Mouse (Mus musculus) retina, postnatal 1 day (tissue): ENCODE results near the gene Nars2.
A peak's percentile ranks its signal among the peaks of the same experiment; 100 is the strongest.

Source experiments
- DNase-seq: peaks from one replicate; pipeline ENCODE4 v3.0.0-alpha.2; 2012

The Nars2 gene

DNA sequence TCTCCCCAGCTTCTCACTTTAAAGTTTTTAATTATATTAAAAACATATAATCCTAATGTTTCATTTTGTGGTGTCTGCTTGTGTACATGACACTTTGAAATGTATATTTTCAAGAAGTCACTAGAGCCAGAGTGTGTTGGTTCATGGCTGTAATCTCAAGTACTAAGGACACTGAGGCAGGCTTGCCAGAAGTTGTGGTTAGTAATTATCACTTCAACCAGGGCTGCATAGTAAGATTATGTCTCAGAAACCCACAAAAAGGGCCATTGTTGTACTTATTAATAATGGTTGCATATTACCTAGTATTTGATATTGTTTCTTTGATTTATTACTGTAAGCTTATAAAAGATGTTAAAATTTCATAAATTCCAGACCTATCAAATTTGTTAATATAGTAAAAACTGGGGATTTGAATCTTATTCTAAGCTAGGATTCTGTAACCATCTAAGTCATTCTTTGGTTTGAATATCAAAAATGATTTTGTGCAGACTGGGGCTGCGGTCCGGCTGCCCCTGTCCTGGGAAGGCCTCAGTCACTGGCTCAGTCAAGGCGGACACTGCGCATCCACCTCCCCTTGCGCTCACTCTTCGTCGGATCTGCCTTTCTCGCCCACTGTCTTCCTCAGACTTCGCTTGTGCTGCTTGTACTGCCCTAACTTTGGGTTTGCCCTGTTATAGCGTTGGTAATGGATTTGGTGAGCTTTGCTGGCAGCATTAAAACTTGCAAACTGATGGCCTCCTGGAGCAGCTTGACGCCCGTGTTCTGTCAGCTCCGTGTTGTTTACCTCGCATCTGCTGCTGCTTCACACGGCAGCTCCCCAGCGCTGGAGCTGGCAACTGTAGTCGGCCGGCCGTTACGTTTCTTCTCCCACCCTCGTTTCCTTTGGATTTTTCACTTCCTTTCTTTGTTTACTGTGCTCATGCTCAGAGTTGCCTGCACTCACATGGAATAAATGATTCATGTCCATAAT lies 20.0 kb downstream of the Nars2 start:
- no peak for DNase-seq

DNA sequence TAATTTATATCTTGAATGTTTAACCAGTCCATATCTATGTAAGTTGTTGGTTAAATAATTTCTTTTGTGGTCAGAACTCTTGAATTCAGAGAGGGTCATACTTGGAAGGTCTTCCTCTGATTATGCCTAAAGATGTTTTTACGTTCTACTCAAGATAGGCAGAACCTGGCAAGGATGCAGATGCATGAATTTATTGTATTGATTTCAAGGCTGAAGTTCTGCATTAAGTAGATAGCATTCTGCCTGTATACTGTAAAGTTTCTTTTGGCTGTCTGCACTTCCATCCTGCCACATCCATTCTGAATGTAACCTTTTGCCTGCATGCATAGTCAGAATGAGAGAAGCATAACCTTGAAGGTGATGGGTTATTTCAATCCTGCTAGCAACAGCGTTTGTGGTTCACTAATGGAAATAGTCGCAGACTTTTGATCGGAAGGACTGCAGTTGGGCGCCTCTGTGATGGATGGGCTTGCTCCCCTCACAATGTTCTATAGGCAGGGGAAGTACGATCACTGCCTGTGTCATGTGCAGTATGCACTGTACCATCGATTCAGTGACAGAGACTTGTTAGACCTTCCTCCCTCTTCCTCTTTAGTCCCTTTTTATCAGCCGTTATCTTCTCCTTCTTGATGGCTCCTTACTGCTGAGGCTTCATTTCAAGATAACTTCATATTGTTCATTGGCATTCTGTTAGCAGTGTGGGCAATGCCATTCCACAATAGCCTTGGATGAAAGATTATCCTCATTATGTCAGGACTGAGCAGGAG lies 21.0 kb downstream of the Nars2 start:
- no peak for DNase-seq

DNA sequence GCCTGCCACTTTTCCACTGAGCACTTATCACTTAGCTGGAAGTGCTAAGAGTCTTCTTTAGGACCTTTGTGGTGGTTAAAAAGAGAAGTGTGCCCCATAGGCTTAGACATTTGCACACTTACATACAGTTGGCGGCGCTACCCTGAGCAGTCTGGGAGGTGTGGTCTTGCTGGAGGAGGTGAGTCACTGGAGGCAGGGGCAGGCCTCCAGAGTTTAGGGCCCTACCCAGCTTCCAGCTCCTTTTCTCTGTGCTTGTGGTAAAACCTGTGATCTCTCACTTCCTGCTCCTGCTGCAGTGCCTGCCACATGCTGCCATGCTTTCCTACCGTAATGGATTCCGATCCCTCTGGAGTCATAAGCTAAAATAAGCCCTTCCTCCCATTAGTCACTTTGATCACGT lies 24.6 kb downstream of the Nars2 start:
- no peak for DNase-seq

DNA sequence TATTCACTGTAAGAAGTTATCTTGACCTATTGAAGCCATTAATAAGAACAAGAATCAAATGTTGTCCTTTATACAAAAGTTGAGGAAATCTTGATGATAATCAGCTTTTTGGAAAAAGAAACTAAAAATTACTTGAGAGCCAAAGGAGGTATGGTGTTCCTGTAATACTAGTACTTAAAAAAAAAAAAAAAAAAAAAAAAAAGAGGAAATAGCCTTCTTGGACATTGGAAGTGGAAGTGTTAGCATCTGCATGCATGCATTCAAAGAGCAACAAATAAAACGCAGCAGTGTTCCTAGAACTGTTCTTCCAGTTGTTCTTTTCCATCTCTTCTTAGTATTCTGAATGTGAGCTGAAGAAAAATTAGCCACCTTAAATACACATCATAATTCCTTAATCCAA lies 25.9 kb downstream of the Nars2 start:
- DNase-seq: no peak

DNA sequence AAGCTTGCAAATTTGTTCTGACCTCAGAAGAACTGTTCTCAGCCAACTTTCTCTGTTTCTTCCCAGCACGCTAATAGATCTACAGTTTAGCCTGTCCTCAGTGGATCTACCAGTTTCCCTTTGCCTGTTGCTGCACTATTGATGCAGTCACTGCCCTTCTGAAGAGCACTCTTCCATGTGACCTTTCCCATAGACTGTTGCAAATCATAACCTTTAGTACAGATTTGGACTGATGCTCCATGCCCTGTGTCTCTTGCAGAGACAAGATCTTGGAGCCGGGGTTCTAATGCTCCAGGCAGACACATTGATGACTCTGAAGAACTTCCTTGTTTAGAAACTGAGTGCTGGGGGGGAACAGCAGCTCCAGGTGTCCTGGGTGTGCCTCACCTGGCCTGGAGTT lies 30.1 kb downstream of the Nars2 start:
- DNase-seq: no peak

DNA sequence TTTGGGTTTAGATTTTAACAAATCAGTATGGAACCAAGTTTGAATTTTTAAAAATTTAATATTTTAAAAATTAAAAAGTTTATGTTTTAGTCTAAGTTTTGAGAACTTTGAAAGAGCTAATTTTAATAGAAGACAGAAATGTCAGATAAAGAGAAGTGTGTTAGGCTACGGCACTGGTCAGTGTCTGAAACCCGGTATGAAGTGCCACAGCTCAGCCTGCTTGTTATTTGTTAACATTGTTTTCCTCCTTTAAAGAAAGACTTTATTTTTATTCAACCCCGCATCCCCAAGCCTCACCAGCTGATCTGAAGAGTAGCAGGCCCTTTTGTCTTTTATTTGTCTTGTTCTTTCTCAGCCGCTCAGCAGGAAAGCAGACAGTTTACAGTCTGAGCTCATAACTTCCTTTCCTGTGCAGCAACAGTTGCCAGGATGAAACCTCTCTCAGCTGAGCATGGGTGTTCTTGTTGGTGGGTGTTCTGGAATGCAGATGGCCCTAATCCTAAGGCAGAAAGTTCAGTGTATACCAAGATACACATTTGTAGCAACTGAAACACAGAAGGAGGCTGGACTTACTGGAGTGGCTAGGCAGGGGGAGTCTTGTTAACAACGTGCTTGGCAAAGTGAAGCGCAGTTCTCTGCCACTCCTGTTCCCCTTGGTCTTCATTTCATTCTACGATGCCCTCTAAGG lies 32.5 kb downstream of the Nars2 start:
- DNase-seq: peak; percentile 47

DNA sequence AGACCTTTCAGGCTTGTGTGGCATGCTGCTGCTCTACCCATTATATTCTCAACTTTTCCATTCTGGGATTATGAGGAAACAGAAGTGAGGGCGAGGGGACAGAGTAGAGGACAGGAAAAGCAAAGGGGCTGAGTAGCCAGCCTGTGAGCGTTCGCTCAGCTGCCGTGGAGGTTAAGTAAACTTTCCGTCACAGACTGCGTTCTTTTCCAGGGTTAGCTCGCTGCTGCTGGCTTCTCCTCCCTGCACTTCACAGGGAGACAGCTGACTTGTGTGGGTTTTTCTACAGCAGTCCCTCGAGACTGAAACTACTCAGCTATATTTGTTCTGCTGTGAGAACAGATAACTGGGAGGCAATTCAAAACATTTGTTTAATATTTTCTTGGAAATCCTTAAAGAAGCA lies 34.5 kb downstream of the Nars2 start:
- no peak for DNase-seq

DNA sequence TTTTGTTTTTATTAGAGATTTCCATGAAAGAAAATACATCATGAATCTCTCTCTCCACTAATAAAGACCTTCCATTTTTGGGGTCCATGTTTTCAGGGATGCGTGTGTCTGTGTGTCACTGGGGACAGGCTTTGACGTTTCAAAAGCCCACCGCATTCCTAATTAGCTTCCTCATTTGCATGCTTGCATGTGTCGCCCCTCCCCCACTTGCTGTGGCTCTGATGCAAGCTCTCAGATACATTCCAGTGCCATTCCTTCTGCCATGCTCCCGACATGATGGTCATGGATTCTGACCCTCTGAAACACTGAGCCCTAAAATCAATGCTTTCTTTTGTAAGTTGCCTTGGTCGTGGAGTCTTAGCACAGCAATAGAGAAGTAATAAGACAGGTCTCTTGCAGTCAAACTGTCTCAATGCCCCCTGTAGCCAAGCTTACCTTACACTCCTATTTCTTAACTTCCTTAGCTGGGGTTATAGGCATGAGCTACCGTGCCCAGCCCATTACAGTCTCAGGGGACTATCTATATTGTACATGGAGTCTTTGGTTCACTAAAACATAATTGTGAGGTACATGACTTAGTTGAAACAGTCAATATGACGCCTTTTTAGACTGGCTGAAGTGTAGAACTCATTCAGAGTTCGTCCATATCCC lies 35.6 kb downstream of the Nars2 start:
- DNase-seq: peak; percentile 65

DNA sequence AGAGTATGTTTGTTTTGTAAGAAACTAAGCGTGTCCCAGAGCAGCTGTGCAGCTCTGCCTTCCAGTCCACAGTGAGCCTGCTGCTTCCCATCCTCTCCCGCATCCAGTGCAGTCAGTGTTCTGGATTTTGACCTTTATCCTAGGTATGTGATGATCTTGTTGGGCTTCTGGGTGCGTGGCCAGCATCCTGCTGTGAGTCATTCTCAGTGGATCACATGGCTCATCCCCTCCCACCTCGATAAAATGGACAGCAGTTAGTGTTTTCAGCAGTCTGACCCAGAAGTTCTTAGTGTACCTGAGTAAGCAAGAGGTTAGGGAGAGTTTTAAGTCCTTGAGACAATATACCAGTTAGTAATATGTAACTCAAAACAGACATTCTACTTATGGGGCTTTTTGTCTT lies 36.4 kb downstream of the Nars2 start:
- no peak for DNase-seq

DNA sequence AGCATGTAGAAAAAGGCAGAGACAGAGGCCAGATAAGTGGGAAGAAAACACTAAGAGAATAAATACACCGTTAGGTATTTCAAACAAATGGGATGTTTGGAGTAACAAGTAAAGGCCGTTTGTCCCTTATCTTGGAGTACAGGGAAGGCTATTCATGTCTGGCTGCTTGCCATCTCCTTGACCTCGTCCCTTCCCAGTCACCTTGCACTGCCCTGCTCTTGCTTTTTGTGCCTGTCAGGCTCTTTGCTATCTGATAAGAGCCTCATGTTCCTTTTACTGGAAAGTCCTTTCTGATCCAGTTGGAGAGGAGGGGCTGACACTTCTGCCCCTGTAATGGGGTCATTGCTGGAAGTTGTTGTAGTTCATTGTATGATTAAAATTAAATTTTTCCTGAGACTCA lies 61.7 kb downstream of the Nars2 start:
- no peak for DNase-seq

DNA sequence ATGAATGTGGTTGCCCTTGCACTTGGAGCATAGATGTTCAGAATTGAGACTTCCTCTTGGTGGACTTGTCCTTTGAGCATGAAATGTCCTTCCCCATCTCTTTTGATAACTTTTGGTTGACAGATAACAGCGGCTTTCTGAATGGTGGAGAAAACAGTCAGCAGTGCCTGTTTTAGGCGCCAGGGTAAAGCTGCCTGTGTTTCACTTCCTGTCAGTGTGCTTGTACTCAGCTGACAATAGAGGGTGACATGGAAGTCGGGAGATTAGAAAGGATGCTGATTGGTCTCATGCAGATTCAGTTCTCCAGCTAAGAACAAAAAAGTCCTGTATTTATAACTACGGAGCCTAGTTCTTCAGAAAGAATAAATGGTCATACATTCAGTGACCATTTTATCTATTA lies 66.7 kb downstream of the Nars2 start:
- DNase-seq: no peak

DNA sequence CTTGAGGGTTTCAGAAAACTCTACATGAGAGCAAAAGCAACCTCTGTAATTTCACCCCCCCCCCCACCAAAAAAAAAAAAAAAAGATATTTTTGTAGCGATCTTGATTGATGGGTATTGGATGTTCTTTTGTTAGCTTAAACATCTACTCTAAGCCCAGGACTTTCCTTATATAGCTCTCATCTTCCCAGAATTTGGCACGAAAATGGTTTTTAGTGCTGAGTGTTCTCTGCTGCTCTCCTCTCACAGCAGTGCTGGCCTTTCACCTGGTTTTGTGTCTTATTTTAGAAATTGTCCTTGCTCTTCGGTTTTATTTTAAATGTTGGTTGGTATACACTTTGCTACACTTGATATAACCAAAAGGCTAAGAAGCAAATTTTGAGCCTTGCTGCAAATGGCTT lies 67.1 kb downstream of the Nars2 start:
- DNase-seq: no peak

DNA sequence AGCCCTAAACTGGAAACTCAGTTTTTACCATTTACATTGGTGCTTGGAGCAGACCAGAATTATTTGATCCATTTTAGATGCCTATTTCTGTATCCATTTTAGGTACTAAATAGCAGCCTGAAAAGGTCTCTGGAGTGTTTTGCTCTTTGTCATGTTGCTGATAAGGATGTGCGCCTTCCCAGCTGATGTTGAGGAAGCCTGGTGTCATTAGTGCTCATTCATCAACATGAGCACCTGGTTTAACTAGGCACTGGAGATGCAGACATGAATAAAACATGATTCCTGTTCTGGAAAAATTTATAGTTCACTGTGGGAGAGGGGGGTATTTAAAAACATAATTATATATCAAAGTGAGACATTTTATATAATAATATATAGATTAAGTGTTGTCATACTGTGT lies 68.0 kb downstream of the Nars2 start:
- no peak for DNase-seq

DNA sequence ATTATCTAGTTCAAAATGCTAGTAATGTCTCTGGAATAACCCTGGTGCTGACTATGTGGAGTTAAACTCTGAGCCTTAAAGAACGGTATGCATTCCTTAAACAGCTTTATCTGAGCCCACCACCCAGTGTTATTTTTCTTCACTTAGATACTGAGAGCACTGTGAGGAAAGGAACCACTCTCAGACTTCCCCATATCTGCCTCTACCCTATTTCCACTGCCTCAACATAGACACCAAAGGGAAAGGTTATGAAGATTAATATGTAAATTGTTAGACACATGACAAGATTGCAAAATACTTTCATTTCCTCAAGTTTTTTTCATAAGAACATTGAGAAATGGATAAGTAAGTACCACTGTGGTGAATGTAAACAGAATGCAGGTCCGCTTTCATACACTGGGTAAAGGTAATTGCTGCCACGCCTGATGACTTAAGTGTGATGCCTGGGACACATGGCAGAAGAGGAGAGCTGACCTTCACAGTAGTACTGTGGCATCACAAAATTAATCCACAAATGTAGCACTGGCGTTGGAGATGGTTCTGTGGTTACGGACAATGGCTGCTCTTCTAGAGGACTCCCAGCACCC lies 75.6 kb downstream of the Nars2 start:
- DNase-seq: no peak

DNA sequence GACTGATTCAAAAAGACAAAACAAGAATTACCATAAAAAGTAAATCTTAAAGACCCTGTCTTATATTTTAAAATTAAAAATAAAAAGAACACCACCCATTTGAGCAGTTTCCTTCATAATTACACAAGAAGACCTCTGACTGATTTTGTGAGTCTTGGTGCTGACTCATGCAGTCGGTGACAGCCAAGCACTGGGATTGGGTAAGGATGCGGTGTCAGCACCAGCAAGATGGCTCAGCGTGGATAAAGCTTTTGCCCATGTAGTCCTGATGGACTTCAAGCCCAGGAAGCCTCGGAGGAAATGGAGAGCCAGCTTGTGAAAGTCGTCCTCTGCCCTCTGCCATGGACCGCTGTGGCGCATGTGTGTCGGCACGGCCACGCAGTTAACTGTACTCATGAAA lies 77.8 kb downstream of the Nars2 start:
- no peak for DNase-seq

DNA sequence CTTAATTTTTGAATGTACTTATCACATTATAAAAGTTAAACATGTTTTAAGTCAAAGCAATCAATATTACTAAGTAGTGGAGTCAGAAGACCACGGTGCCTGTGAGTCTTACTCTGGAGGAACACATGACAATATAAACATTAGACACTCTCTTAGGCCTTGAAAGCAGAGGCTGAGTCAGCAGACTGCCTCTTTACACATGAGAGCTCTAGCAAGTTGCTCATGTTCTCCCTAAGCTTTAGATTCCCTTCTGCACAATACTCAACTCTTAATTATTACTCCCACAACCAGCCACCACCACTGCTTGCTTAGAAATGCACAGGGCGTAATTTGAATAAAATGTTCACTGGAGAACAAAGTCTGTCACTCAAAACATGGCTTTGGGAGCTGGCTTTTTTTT lies 81.1 kb downstream of the Nars2 start:
- no peak for DNase-seq

DNA sequence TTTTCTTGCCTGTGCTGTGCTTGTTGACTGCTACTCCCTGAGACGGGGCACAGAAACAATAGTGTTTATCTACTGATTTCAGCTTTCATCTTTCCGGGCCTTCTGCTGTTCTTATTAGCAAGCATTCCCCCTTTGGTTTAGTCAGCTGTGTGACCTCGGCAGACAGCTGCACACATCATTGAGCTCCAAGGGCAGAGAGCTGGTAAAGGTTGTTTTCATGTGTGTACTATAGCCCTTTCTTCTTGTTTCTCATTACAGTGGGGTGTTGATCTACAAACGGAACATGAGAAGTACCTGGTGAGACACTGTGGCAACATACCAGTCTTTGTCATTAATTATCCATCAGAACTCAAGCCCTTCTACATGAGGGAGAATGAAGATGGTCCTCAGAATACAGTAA lies 88.3 kb downstream of the Nars2 start:
- no peak for DNase-seq

DNA sequence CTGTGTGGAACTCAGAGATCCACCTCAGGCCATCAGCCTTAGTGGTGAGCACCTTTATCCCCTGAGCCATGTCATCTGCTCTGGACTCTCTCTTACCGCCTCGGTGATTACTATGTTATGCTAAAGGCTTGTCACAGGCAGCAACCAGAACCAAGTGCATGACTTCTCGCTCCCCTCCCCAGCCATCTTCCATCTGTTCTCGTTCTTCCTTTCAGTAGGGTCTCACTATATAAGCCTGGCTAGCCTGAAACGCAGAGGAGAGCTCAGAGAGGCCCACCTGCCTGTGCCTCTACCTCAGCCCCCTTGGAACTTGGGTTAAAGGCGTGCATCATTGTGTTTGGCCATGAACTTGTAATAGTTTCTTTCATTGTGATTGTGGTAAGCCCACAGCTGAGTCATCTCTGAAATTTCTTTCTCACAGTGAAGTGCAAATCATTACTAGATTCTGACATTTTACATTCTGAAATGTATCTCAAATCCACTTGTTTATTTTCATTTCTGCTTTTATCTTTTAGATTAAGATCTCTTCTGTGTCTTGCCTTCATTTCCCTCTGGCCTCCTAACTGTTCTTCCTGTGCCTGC lies 90.7 kb downstream of the Nars2 start:
- DNase-seq: no peak

DNA sequence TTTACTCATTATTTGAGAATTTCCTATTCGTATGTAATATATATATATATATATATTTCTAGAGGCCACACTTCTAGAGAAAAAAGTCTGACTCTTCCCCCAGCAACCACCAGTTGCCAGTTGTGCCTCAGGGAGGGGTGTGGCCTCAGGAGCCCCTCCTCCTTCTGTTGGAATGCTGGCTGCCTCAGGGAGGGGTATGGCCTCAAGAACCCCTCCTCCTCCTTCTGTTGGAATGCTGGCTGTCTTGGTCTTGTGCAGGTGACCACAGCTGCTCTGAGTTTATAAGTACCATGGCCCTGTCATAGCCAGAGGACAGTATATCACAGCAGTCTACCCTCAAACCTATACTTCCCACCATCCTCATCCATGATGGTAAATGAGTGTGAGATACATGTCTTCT lies 91.7 kb downstream of the Nars2 start:
- DNase-seq: no peak

DNA sequence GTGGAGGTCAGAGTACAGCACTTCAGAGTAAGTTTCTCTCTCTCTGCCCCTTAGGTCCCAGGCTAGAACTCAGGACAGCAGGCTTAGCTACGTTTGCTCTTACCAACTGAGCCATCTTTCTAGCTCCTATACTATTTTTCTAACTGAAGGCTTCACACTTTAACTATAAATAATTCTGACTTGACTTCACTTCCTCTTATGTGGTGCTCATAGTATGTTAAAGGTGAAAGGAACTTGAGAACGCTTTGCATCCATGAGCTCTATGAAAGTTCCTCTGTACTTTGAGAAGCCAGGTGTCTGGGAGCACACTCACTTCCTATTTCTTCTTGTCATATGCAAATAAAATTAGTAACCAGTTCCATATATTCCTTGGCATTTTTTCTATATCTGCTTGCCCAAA lies 109.7 kb downstream of the Nars2 start:
- DNase-seq: no peak

DNA sequence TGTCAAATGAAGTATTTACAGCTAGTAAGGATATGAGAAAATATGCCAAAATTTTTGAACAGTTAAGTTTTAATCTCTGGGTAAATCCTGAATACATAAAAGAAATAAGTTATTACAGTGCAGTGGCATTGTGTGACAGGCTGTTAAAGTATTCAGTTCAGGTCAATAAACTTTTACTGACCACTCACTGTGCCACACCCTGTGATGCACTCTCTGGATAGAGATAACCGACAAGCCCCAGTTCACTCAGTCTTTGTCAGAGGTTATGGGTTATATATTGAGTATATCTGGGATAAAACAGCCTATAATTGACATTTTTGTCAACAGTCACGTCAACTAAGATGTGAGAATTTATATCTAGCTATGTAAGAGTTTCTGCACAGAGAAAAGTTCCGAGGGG lies 120.2 kb downstream of the Nars2 start:
- DNase-seq: no peak

DNA sequence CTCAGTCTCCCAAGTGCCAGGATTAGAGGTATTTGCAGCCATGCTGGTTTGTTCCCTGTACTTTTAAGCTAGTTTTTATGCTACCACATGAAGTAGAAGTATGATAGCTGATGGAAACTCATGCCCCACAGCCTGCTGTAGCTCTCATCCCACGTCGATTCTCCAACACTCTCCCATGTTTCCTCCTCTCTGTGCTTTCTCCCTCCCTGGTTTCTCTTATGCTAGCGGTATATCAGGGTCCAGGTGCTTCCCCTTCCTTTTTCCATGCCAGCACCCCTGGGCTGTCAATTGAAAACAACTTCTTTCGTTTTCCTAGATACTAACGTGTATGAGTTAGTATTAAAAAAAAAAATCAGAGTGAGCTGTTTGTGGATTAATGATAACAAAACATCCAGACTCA lies 120.8 kb downstream of the Nars2 start:
- DNase-seq: no peak
